Mouse (Mus musculus): ENCODE measurements around the gene Tapt1. TPM values are rescaled to one million over a fixed set of nuclear protein-coding genes. Genes with fewer than 3 reads are reported as not detected.

The Tapt1 gene
- total and polyA plus RNA-seq, 2 experiments from 2014 or later = 24.6 to 82.3 TPM

GRCm38 (mm10) chr5:44215118-44215517, 11.3 kb downstream of the Tapt1 start:
- no peak for TF ChIP-seq CTCF (IDR thresholded peaks at IDR 0.05; ENCODE audit: low read depth)
- Histone ChIP-seq H3K4me2 (ENCODE audit: low read depth, low read length) (no peak overlapping the region), H3K27me3 (ENCODE audit: insufficient read depth, low read length) (no peaks in the 10 kb centered on the region), H3K27ac (no peak overlapping the region), H3K9ac (replicated peaks; ENCODE audit: low read length) (no peak overlapping the region), H3K9me3 (ENCODE audit: low read length) (no peaks in the 10 kb centered on the region), H3K4me1 (ENCODE audit: insufficient read depth, low read length) (no peaks in the 10 kb centered on the region), H3K4me3 (ENCODE audit: low read length) (no peak overlapping the region), H3K36me3 (ENCODE audit: insufficient read depth, low read length) (peaks cover 4% of the 10 kb centered on the region; the same call in 1 of the 2 replicates)
- DNase-seq (ENCODE audit: low spot score) (no peak), ATAC-seq (no peak)

GRCm38 (mm10) chr5:44214025-44214424, 12.4 kb downstream of the Tapt1 start:
- WGBS = 78% methylated on average over 2 of the region's 2 CpGs
- no peaks in the 10 kb centered on the region for H3K27me3 ChIP-seq (ENCODE audit: insufficient read depth, low read length)
- H3K4me2 ChIP-seq (ENCODE audit: low read depth, low read length) = no peak overlapping the region
- H3K36me3 ChIP-seq (ENCODE audit: insufficient read depth, low read length) = peaks cover 4% of the 10 kb centered on the region; the same call in 1 of the 2 replicates
- no peak overlapping the region for H3K9ac ChIP-seq (replicated peaks; ENCODE audit: low read length)
- no peaks in the 10 kb centered on the region for H3K9me3 ChIP-seq (ENCODE audit: low read length)
- no peak for TF ChIP-seq CTCF (IDR thresholded peaks at IDR 0.05; ENCODE audit: low read depth)
- no peak overlapping the region for H3K4me3 ChIP-seq (ENCODE audit: low read length)
- H3K27ac ChIP-seq = no peak overlapping the region
- DNase-seq (ENCODE audit: low spot score) (no peak), ATAC-seq (no peak)
- H3K4me1 ChIP-seq (ENCODE audit: insufficient read depth, low read length) = no peaks in the 10 kb centered on the region

- H3K4me1 ChIP-seq (ENCODE audit: insufficient read depth, low read length) = no peaks in the 10 kb centered on the region
- no peak overlapping the region for H3K4me3 ChIP-seq (ENCODE audit: low read length)
- no peak for DNase-seq (ENCODE audit: low spot score)
- H3K27me3 ChIP-seq (ENCODE audit: insufficient read depth, low read length) = no peaks in the 10 kb centered on the region
- no peaks in the 10 kb centered on the region for H3K9me3 ChIP-seq (ENCODE audit: low read length)
- H3K9ac ChIP-seq (replicated peaks; ENCODE audit: low read length) = no peak overlapping the region
- H3K27ac ChIP-seq = no peak overlapping the region
- 92% methylated on average over 5 of the region's 5 CpGs for WGBS
- no peak for ATAC-seq
- no peak overlapping the region for H3K4me2 ChIP-seq (ENCODE audit: low read depth, low read length)
- H3K36me3 ChIP-seq (ENCODE audit: insufficient read depth, low read length) = peaks cover 4% of the 10 kb centered on the region; the same call in 1 of the 2 replicates
- no peak for TF ChIP-seq CTCF (IDR thresholded peaks at IDR 0.05; ENCODE audit: low read depth)
These were observed 13.0 kb downstream of the Tapt1 start for GRCm38 (mm10) chr5:44213391-44213790.

- no peak for ATAC-seq
- Histone ChIP-seq H3K4me1 (ENCODE audit: insufficient read depth, low read length) (no peaks in the 10 kb centered on the region), H3K9ac (replicated peaks; ENCODE audit: low read length) (no peak overlapping the region), H3K4me2 (ENCODE audit: low read depth, low read length) (no peak overlapping the region), H3K9me3 (ENCODE audit: low read length) (no peaks in the 10 kb centered on the region), H3K27ac (no peak overlapping the region), H3K4me3 (ENCODE audit: low read length) (no peak overlapping the region), H3K27me3 (ENCODE audit: insufficient read depth, low read length) (no peaks in the 10 kb centered on the region), H3K36me3 (ENCODE audit: insufficient read depth, low read length) (peaks cover 4% of the 10 kb centered on the region; the same call in 1 of the 2 replicates)
- no peak for DNase-seq (ENCODE audit: low spot score)
- WGBS = 87% methylated on average over 6 of the region's 6 CpGs
- TF ChIP-seq CTCF (IDR thresholded peaks at IDR 0.05; ENCODE audit: low read depth) = no peak
These were observed 14.5 kb downstream of the Tapt1 start for GRCm38 (mm10) chr5:44211818-44212465.

GRCm38 (mm10) chr5:44207286-44207685, 19.1 kb downstream of the Tapt1 start:
- no peak for ATAC-seq
- TF ChIP-seq CTCF (IDR thresholded peaks at IDR 0.05; ENCODE audit: low read depth) = no peak

GRCm38 (mm10) chr5:44206651-44207050, 19.8 kb downstream of the Tapt1 start:
- no peak for DNase-seq (ENCODE audit: low spot score)
- no peaks in the 10 kb centered on the region for H3K27me3 ChIP-seq (ENCODE audit: insufficient read depth, low read length)
- WGBS = 91% methylated on average over 5 of the region's 5 CpGs
- TF ChIP-seq CTCF (IDR thresholded peaks at IDR 0.05; ENCODE audit: low read depth) = no peak
- no peak overlapping the region for H3K4me2 ChIP-seq (ENCODE audit: low read depth, low read length)
- no peaks in the 10 kb centered on the region for H3K36me3 ChIP-seq (ENCODE audit: insufficient read depth, low read length)
- H3K9ac ChIP-seq (replicated peaks; ENCODE audit: low read length) = no peak overlapping the region
- no peaks in the 10 kb centered on the region for H3K4me1 ChIP-seq (ENCODE audit: insufficient read depth, low read length)
- ATAC-seq = no peak
- no peaks in the 10 kb centered on the region for H3K9me3 ChIP-seq (ENCODE audit: low read length)
- no peak overlapping the region for H3K4me3 ChIP-seq (ENCODE audit: low read length)
- H3K27ac ChIP-seq = no peak overlapping the region

More at GRCm38 (mm10) chr5:44207286-44207685, 19.1 kb downstream of the Tapt1 start:
- no peak for DNase-seq (ENCODE audit: low spot score)
- whole genome bisulfite sequencing = 90% methylated on average over 4 of the region's 4 CpGs
- no peak overlapping the region for H3K27ac ChIP-seq
- no peaks in the 10 kb centered on the region for H3K9me3 ChIP-seq (ENCODE audit: low read length)
- H3K36me3 ChIP-seq (ENCODE audit: insufficient read depth, low read length) = no peaks in the 10 kb centered on the region
- no peak overlapping the region for H3K4me3 ChIP-seq (ENCODE audit: low read length)
- no peaks in the 10 kb centered on the region for H3K4me1 ChIP-seq (ENCODE audit: insufficient read depth, low read length)
- no peak overlapping the region for H3K4me2 ChIP-seq (ENCODE audit: low read depth, low read length)
- H3K9ac ChIP-seq (replicated peaks; ENCODE audit: low read length) = no peak overlapping the region
- H3K27me3 ChIP-seq (ENCODE audit: insufficient read depth, low read length) = no peaks in the 10 kb centered on the region

- ATAC-seq (no peak), DNase-seq (ENCODE audit: low spot score) (no peak)
- Histone ChIP-seq H3K4me1 (ENCODE audit: insufficient read depth, low read length) (no peaks in the 10 kb centered on the region), H3K27ac (no peak overlapping the region), H3K27me3 (ENCODE audit: insufficient read depth, low read length) (no peaks in the 10 kb centered on the region), H3K36me3 (ENCODE audit: insufficient read depth, low read length) (no peaks in the 10 kb centered on the region), H3K9me3 (ENCODE audit: low read length) (no peaks in the 10 kb centered on the region), H3K9ac (replicated peaks; ENCODE audit: low read length) (no peak overlapping the region), H3K4me2 (ENCODE audit: low read depth, low read length) (no peak overlapping the region), H3K4me3 (ENCODE audit: low read length) (no peak overlapping the region)
- TF ChIP-seq CTCF (IDR thresholded peaks at IDR 0.05; ENCODE audit: low read depth) = no peak
- 53% methylated on average over 1 of the region's 1 CpGs for WGBS
These were observed 23.0 kb downstream of the Tapt1 start for GRCm38 (mm10) chr5:44203410-44203809.

Measured in hindbrain, postnatal 0 days (tissue).